Mouse (Mus musculus): ENCODE results near the gene Prkcb. TPM values are rescaled to one million over a fixed set of nuclear protein-coding genes. Genes with fewer than 3 reads are reported as not detected.

Gene Prkcb
- polyA plus RNA-seq, 1 experiment from 2014 or later: 3.7 TPM

GRCm38 (mm10) chr7:122296331-122296730 is 7.8 kb downstream of the Prkcb start:
- WGBS: 85% methylated on average over 1 of the region's 1 CpGs
- Histone ChIP-seq H3K4me1 (peaks cover 7% of the 10 kb centered on the region; the same call in 1 of the 2 replicates), H3K4me3 (no peak overlapping the region)

GRCm38 (mm10) chr7:122296805-122297204 is 8.3 kb downstream of the Prkcb start:
- H3K36me3 ChIP-seq: no peaks in the 10 kb centered on the region
- H3K9me3 ChIP-seq (replicated peaks): no peaks in the 10 kb centered on the region
- DNase-seq (ENCODE audit: low spot score): no peak
- H3K27ac ChIP-seq: no peak overlapping the region
- H3K4me1 ChIP-seq: peaks cover 5% of the 10 kb centered on the region; the same call in 1 of the 2 replicates
- 89% methylated on average over 3 of the region's 3 CpGs for WGBS
- H3K4me3 ChIP-seq: no peak overlapping the region
- H3K27me3 ChIP-seq (ENCODE audit: low read depth, poor library complexity, severe bottlenecking): peaks cover 6% of the 10 kb centered on the region

More at GRCm38 (mm10) chr7:122296331-122296730, 7.8 kb downstream of the Prkcb start:
- no peaks in the 10 kb centered on the region for H3K9me3 ChIP-seq (replicated peaks)
- peaks cover 11% of the 10 kb centered on the region for H3K27me3 ChIP-seq (ENCODE audit: low read depth, poor library complexity, severe bottlenecking)
- no peaks in the 10 kb centered on the region for H3K36me3 ChIP-seq
- no peak overlapping the region for H3K27ac ChIP-seq
- DNase-seq (ENCODE audit: low spot score): no peak

- Histone ChIP-seq H3K4me1 (no peaks in the 10 kb centered on the region), H3K27me3 (ENCODE audit: low read depth, poor library complexity, severe bottlenecking) (no peaks in the 10 kb centered on the region), H3K9me3 (replicated peaks) (no peaks in the 10 kb centered on the region), H3K36me3 (no peaks in the 10 kb centered on the region), H3K4me3 (no peak overlapping the region), H3K27ac (no peak overlapping the region)
- DNase-seq (ENCODE audit: low spot score): no peak
- 72% methylated on average over 3 of the region's 3 CpGs for WGBS
Measured at GRCm38 (mm10) chr7:122297627-122298026, 9.1 kb downstream of the Prkcb start.

GRCm38 (mm10) chr7:122298715-122299114 is 10.2 kb downstream of the Prkcb start:
- H3K9me3 ChIP-seq (replicated peaks): no peaks in the 10 kb centered on the region
- H3K4me3 ChIP-seq: no peak overlapping the region
- 89% methylated on average over 2 of the region's 2 CpGs for WGBS
- H3K36me3 ChIP-seq: no peaks in the 10 kb centered on the region
- H3K27me3 ChIP-seq (ENCODE audit: low read depth, poor library complexity, severe bottlenecking): no peaks in the 10 kb centered on the region
- no peaks in the 10 kb centered on the region for H3K4me1 ChIP-seq
- DNase-seq (ENCODE audit: low spot score): no peak
- no peak overlapping the region for H3K27ac ChIP-seq

- no peaks in the 10 kb centered on the region for H3K36me3 ChIP-seq
- DNase-seq (ENCODE audit: low spot score): no peak
- no peaks in the 10 kb centered on the region for H3K9me3 ChIP-seq (replicated peaks)
- H3K27ac ChIP-seq: no peak overlapping the region
- no peaks in the 10 kb centered on the region for H3K27me3 ChIP-seq (ENCODE audit: low read depth, poor library complexity, severe bottlenecking)
- H3K4me3 ChIP-seq: no peak overlapping the region
- 83% methylated on average over 4 of the region's 4 CpGs for WGBS
- H3K4me1 ChIP-seq: no peaks in the 10 kb centered on the region
Measured at GRCm38 (mm10) chr7:122300538-122300937, 12.0 kb downstream of the Prkcb start.

GRCm38 (mm10) chr7:122302538-122302937 is 14.0 kb downstream of the Prkcb start:
- no peaks in the 10 kb centered on the region for H3K36me3 ChIP-seq
- WGBS: 94% methylated on average over 6 of the region's 6 CpGs
- DNase-seq (ENCODE audit: low spot score): no peak
- no peak overlapping the region for H3K27ac ChIP-seq
- no peaks in the 10 kb centered on the region for H3K27me3 ChIP-seq (ENCODE audit: low read depth, poor library complexity, severe bottlenecking)
- no peaks in the 10 kb centered on the region for H3K9me3 ChIP-seq (replicated peaks)
- H3K4me3 ChIP-seq: no peak overlapping the region
- H3K4me1 ChIP-seq: no peaks in the 10 kb centered on the region

- no peaks in the 10 kb centered on the region for H3K36me3 ChIP-seq
- no peaks in the 10 kb centered on the region for H3K4me1 ChIP-seq
- DNase-seq (ENCODE audit: low spot score): no peak
- H3K4me3 ChIP-seq: no peak overlapping the region
- no peak overlapping the region for H3K27ac ChIP-seq
- no peaks in the 10 kb centered on the region for H3K9me3 ChIP-seq (replicated peaks)
- WGBS: 80% methylated on average over 3 of the region's 3 CpGs
- no peaks in the 10 kb centered on the region for H3K27me3 ChIP-seq (ENCODE audit: low read depth, poor library complexity, severe bottlenecking)
Measured at GRCm38 (mm10) chr7:122303988-122304387, 15.4 kb downstream of the Prkcb start.

- no peaks in the 10 kb centered on the region for H3K27me3 ChIP-seq (ENCODE audit: low read depth, poor library complexity, severe bottlenecking)
- WGBS: 87% methylated on average over 2 of the region's 2 CpGs
Measured at GRCm38 (mm10) chr7:122304521-122304920, 16.0 kb downstream of the Prkcb start.

GRCm38 (mm10) chr7:122307241-122307640 is 18.7 kb downstream of the Prkcb start:
- Histone ChIP-seq H3K4me3 (no peak overlapping the region), H3K4me1 (peaks cover 29% of the 10 kb centered on the region), H3K9me3 (replicated peaks) (no peaks in the 10 kb centered on the region), H3K36me3 (no peaks in the 10 kb centered on the region), H3K27ac (no peak overlapping the region), H3K27me3 (ENCODE audit: low read depth, poor library complexity, severe bottlenecking) (no peaks in the 10 kb centered on the region)
- DNase-seq (ENCODE audit: low spot score): no peak
- 91% methylated on average over 9 of the region's 9 CpGs for WGBS

More at GRCm38 (mm10) chr7:122304521-122304920, 16.0 kb downstream of the Prkcb start:
- Histone ChIP-seq H3K36me3 (no peaks in the 10 kb centered on the region), H3K27ac (no peak overlapping the region), H3K9me3 (replicated peaks) (no peaks in the 10 kb centered on the region), H3K4me1 (peaks cover 2% of the 10 kb centered on the region), H3K4me3 (no peak overlapping the region)
- no peak for DNase-seq (ENCODE audit: low spot score)

GRCm38 (mm10) chr7:122308661-122309060 is 20.1 kb downstream of the Prkcb start:
- Histone ChIP-seq H3K4me3 (no peak overlapping the region), H3K27ac (no peak overlapping the region), H3K4me1 (peaks cover 42% of the 10 kb centered on the region), H3K27me3 (ENCODE audit: low read depth, poor library complexity, severe bottlenecking) (0 out of 2 replicates have a peak, but pooled peaks cover 8% of the 10 kb centered on the region), H3K36me3 (no peaks in the 10 kb centered on the region), H3K9me3 (replicated peaks) (no peaks in the 10 kb centered on the region)
- no peak for DNase-seq (ENCODE audit: low spot score)
- 91% methylated on average over 5 of the region's 5 CpGs for WGBS

GRCm38 (mm10) chr7:122309909-122310725 is 21.6 kb downstream of the Prkcb start:
- peaks cover 42% of the 10 kb centered on the region for H3K4me1 ChIP-seq
- H3K4me3 ChIP-seq: no peak overlapping the region
- 0 out of 2 replicates have a peak, but pooled peaks cover 11% of the 10 kb centered on the region for H3K27me3 ChIP-seq (ENCODE audit: low read depth, poor library complexity, severe bottlenecking)
- H3K9me3 ChIP-seq (replicated peaks): no peaks in the 10 kb centered on the region
- WGBS: 47% methylated on average over 14 of the region's 14 CpGs
- peak; percentile 35 for DNase-seq (ENCODE audit: low spot score)
- H3K27ac ChIP-seq: no peak overlapping the region
- no peaks in the 10 kb centered on the region for H3K36me3 ChIP-seq

GRCm38 (mm10) chr7:122310726-122311018 is 22.1 kb downstream of the Prkcb start:
- no peaks in the 10 kb centered on the region for H3K9me3 ChIP-seq (replicated peaks)
- no peak overlapping the region for H3K27ac ChIP-seq
- H3K36me3 ChIP-seq: no peaks in the 10 kb centered on the region
- peaks cover 42% of the 10 kb centered on the region for H3K4me1 ChIP-seq
- H3K4me3 ChIP-seq: no peak overlapping the region
- H3K27me3 ChIP-seq (ENCODE audit: low read depth, poor library complexity, severe bottlenecking): 0 out of 2 replicates have a peak, but pooled peaks cover 11% of the 10 kb centered on the region
- WGBS: 91% methylated on average over 7 of the region's 7 CpGs
- DNase-seq (ENCODE audit: low spot score): no peak

GRCm38 (mm10) chr7:122313690-122314477 is 25.3 kb downstream of the Prkcb start:
- 0 out of 2 replicates have a peak, but pooled peaks cover 11% of the 10 kb centered on the region for H3K27me3 ChIP-seq (ENCODE audit: low read depth, poor library complexity, severe bottlenecking)
- no peaks in the 10 kb centered on the region for H3K9me3 ChIP-seq (replicated peaks)
- H3K4me3 ChIP-seq: no peak overlapping the region
- H3K27ac ChIP-seq: no peak overlapping the region
- no peak for DNase-seq (ENCODE audit: low spot score)
- no peaks in the 10 kb centered on the region for H3K36me3 ChIP-seq
- 92% methylated on average over 12 of the region's 12 CpGs for WGBS
- H3K4me1 ChIP-seq: peaks cover 42% of the 10 kb centered on the region

Data from limb, embryonic 10.5 days (tissue).